Mouse (Mus musculus): ENCODE data around the gene 4930544D05Rik.

Gene 4930544D05Rik

DNA sequence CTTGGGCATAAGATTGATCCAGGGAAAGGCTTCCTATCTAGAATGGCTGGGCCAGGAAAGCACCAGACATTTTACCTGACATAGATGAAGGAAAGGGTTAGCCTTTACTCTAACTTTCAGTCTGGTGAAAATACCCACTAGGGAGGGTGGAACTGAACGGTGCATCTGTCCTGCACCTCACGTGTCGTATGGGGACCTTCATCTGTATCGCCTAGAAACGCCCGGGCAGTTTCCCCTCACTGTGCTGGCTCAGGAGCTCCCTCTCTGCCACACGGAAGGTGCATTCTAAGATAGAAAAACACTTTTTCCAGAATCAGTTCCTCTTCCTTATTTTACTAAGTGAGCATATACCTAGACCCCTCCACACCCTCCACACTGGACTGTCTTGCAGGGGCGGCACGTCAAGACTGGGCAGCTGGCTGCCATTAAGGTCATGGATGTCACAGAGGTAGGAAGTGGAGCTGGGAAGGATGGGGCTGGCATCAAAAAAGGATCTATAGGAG is 17.1 kb upstream of the 4930544D05Rik start:
- no peak for DNase-seq (ENCODE audit: low spot score in 2 of 2)

DNA sequence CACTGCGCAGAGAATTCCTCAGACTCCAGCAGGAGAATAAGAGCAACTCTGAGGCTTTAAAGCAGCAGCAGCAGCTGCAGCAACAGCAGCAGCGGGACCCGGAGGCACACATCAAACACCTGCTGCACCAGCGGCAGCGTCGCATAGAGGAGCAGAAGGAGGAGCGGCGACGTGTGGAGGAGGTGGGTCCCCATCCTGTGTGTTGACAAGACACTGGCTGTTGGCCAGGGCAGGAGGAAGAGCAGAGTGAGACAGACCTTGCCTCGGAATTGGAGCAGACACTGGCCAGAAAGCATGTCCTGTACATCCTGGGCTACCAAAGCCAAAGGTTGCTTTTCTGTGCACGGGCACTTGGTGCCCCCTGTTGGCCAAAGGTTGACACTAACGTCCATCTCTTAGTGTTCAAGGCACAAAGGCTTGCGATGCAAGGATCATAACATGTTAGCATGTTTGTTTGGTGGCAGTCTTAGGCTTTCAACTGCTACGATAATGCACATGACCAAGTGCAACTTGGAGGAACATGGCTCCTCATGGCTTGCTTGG is 10.6 kb upstream of the 4930544D05Rik start:
- peak in 1 of 2 experiments; percentile 48 for DNase-seq (ENCODE audit: low spot score in 2 of 2)

DNA sequence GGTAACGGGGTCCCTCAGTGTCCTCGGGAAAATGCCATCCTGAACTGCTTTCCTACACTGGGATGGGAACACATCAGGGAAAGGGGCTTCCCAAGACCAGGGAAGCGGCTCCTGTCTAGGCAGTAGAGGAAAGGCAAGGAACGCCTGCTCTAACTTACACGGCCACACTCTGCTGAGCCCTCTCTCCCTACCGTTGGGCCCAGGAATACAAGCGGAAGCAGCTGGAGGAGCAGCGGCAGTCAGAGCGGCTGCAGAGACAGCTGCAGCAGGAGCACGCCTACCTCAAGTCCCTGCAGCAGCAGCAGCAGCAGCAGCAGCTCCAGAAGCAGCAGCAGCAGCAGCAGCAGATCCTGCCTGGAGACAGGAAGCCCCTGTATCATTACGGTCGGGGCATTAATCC is 8.9 kb upstream of the 4930544D05Rik start:
- no peak for DNase-seq (ENCODE audit: low spot score in 2 of 2)

DNA sequence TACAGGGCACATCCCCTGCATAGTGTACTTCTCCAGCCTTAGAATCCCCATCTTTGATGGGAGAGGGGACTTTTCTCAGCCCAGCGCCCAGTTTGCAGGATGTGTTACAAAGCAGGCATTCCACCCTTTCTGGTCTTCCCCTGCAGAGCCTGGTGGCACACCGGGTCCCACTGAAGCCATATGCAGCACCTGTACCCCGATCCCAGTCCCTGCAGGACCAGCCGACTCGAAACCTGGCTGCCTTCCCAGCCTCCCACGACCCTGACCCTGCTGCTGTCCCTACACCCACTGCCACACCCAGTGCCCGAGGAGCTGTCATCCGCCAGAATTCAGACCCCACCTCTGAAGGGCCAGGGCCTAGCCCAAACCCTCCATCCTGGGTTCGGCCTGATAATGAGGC is 8.0 kb upstream of the 4930544D05Rik start:
- DNase-seq (ENCODE audit: low spot score in 2 of 2) = no peak

DNA sequence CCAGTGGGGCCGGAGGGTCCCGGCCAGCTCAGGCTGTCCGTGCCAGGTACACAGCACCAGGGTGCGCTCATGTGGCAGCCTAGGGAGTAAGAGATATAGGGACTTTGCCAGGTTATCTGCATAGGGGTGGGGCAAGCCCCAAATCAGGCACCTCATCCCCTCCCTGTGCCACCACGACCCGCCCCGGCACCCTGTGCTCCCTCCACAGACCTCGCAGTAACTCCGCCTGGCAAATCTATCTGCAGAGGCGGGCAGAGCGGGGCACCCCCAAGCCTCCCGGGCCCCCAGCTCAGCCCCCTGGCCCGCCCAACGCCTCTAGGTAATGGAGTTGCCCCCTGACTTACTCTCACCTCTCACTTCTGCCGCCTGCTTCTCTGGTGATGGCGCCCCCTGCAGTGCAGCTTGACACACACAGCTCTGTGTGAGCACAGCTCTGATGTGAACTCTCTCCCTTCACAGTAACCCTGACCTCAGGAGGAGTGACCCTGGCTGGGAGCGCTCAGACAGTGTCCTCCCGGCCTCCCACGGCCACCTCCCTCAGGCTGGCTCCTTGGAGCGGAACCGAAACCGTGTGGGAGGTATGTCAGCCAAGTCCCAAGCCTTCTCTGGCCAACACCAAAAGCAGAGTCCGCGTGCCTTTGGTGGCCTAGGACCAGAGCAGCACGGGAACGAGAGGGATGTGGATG is 7.1 kb upstream of the 4930544D05Rik start:
- DNase-seq (ENCODE audit: low spot score in 2 of 2) = no peak

DNA sequence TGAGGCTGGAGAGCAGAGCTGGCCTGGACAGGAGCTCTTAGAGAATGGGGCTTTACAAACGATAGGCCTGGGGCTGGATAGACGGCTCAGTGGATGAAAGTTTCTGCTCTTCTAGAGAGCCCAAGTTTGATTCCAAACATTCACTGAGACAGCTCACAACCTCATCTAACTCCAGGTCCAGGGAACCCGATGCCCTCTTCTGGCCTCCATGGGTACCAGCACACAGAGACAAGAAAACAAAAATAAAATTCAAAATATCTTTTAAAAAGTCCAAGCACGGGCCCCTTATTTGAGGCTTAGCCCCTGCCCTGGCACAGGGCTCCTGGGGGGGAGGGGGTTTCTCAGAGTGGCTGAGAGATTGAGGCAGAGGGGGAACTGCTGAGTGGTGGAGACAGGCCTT is 4.9 kb upstream of the 4930544D05Rik start:
- DNase-seq (ENCODE audit: low spot score in 2 of 2) = no peak

DNA sequence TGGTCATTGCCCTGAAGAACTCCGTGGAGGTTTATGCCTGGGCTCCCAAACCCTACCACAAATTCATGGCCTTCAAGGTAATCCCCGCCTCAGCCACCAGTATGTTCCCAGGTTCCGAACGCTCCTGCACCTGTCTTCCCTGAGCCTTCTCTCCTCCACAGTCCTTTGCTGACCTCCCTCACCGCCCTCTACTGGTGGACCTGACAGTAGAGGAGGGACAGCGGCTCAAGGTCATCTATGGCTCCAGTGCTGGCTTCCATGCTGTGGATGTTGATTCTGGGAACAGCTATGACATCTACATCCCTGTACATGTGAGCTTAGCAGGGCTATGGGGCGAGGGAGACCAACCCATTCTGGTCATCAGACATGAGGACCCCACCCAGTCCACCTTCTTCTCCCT is 3.1 kb upstream of the 4930544D05Rik start:
- no peak for DNase-seq (ENCODE audit: low spot score in 2 of 2)

DNA sequence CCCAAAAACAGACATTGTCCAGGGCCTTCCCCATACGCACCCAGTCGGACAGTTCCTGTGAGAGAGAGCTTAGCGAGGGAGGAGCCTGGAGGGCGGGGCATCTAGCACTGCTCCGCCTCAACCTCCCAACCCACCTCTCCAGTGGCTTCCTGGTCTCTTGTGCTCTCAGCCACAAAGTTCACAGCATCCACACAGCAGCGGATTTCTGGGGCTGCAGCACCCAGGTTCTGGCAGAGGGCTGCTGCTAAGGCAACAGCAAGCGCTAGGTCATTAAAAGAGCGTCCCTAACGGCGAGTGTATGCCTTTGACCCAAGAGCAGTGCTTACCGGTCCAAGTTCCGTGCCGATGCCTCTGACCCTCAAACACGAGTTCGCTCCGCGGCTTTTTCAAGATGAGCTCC is 574 bp upstream of the 4930544D05Rik start:
- DNase-seq (ENCODE audit: low spot score in 2 of 2) = no peak

DNA sequence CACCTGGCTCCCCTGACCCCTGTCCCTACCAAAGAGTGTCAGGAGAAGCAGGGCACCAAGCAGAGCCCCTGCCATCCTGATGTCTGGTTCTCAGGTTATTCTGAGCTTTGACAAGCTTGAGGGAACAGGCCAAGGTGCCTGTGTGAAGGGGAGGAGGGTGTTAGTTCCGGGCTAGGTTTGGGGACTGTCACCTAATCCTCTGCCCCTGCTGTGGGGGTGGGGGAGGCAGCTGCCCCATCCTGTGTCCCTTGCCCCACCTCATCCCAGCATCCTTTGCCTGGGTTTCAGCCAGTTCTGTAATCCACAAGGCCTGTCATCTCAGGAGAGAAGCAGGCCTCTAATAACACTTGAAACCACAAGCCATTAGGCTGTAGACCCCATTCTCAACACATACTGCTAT is 3.5 kb downstream of the 4930544D05Rik start, which contains the start of gene Chrne:
Gene Chrne (minus strand): TSS at position 116 of the 400 bp plus-strand sequence.
- no peak for DNase-seq (ENCODE audit: low spot score in 2 of 2)

DNA sequence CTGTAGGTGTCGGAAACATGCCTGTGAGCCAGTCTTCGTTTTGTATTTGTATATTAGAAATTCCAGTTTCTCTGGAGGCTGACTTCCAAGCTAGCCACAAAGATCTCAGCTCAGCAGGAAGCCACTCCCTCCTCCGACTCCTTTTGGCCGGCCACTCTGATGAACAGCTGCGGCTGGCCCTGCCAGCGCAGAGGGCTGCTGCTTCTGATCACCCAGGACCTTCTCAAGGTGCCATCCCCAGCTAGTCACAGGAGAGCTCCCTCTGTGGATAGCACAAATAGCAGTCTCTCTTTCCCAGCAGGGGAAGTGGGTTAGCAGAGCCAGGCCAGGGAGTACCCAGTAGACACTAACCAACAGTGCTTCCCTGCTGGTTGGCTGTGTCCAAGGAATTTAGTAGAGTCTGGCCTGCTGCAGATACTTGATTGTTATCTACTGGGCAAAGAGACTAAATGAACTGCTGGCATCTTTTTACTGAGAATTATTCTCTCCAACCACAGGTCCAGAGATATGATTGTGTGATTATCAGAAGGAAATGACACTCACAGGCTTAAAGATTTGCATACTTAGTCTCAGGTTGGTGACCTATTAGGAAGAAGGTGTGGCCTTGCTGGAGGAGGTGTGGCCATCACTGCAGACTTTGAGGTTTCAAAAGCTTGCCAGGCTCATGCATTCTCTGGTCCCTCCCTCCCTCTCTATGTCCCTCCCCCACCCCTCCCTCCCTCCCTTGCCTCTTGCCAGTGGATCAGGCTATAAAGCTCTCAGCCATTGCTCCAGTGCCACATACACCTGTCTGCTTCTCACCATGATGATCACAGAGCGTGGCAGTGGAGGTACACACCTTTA is 6.5 kb downstream of the 4930544D05Rik start:
- no peak for DNase-seq (ENCODE audit: low spot score in 2 of 2)

DNA sequence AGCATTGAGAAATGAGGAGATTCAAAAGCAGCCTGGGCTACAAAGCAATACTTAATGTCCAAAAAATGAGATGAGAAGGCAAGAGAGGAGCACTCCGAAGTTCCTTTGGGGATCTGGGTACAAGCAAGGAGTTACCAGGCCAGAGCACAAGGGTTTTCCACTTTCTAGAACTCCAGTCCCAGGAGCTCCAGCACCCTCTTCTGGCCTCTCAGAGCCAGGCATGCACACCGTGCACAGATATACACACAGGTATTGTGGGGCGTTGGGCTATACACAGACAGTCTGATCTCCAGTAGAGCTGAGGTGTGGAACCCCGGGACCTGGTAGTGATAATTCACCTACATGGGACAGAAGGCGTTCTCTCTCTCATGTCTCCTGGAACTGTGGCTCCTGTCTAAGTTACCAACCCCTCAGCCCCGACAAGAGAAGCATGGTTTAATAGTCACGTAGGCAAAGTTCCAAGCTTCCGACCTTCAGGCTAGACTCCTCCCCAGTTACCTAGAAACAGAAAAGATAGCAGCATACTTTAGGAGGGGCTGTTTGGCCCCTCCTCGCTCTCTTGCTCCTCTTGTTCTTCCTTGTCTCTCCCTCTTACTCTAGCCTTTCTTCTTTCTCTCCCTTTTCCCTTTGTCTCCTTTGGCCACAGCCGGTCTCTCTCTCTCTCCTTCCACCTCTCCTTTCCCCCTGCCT is 7.5 kb downstream of the 4930544D05Rik start:
- DNase-seq (ENCODE audit: low spot score in 2 of 2) = no peak

DNA sequence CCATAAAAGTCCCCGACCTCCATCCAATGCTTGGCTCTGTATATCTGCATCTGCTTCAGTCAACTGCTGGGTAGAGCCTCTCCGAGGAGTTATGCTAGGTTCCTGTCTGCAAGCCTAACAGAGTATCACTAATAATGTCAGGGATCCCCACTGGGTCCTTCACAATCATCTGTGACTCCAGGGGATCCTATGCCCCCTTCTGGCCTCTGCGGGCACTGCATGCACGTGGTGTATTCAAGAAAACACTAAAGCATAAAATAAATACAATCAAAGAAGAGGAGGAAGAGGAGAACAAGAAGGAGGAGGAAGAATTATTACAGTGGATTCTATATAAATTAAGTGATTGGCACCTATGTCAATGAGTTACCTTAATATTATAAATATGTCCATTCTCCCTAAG is 9.8 kb downstream of the 4930544D05Rik start:
- no peak for DNase-seq (ENCODE audit: low spot score in 2 of 2)

DNA sequence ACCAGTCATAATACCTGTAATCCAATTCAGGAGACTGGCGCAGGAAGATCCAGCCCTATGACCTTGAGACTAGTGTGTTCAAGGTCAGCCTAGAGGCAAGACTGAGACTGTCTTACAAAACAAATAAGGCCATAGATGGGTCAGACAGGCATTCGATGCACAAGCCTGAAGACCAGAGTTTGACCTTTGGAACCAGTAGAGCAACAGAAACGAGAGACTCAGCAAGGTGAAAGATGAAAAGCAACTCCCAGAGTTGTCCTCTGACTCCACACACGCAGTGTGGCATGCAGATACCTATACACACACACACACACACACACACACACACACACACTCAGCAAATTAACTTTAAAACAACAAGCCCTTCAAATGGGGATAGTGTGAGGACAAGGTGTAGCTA is 11.2 kb downstream of the 4930544D05Rik start:
- DNase-seq (ENCODE audit: low spot score in 2 of 2) = no peak

DNA sequence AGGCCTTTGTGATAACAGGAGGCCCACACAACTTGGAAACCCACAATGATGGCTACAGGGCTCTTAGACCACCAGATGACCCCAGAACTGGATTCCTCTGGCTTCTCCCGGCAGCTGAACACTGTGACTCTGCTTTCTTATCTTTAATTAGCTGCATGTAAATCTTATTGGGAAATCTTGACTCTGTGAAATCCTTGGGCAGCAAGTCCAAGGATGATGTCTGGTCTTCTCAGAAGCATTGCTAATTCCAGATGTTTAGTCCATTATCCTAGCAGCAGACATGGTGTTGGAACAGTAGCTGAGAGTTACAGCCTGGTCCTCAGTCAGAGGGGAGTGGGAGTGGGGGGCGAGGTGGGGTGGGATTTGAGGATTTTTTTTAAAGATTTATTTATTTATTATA is 12.8 kb downstream of the 4930544D05Rik start:
- no peak for DNase-seq (ENCODE audit: low spot score in 2 of 2)

DNA sequence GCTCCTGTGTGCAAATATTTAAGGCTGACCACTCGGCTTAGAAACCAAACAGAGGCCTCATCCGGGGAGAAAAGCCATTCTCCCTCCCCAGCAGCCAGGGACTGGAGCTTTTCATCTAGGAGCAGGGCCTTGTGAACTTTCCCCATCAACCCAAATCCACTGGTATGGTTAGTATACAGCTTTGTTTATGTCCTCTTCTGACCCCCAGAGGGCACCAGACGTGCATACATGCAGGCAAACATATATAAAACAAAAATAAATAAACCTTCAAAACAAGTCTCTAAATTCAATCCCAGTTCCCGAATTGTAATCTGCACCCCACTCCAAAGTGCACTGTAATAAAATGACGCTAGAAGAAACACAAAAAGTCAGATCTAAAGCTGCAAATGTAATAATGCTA is 13.9 kb downstream of the 4930544D05Rik start:
- DNase-seq (ENCODE audit: low spot score in 2 of 2) = no peak

DNA sequence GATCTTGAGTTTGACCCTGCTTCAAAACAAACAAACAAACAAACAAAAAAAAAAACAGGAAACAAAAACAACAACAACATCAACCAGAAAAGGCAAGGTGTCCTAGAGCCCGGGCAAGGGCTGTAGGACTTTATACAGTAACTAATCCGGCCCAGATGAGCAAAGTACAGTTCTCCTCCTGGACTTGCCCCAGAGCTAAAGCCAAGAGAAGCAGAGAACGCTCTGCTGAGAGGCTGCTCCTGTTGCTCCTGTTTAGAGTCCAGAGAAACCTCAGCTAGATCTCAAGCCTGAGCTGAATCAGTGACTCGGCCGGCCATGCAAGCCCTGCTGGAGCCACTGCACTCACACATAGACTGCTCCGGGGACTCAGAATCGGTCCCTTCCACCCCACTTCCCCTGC is 14.5 kb downstream of the 4930544D05Rik start:
- no peak for DNase-seq (ENCODE audit: low spot score in 2 of 2)

DNA sequence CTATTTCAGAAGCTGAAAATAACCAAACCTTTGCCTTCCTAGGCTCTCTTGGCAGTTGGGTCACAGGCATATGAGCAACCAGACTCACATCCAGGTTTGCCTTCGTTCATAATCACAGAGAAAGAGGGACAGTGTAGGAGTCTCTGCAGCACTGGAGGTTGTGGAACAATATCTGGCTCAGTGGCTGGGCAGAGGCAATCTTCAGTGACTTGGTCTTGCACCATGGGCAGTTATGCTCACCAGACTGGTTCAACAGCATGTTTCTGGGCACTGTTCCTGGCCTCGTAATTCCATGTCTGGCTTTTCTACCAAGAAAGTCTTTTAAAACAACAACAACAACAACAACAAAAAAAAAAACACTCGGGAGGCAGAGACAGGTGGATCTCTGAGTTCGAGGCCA is 20.0 kb downstream of the 4930544D05Rik start:
- no peak for DNase-seq (ENCODE audit: low spot score in 2 of 2)

DNA sequence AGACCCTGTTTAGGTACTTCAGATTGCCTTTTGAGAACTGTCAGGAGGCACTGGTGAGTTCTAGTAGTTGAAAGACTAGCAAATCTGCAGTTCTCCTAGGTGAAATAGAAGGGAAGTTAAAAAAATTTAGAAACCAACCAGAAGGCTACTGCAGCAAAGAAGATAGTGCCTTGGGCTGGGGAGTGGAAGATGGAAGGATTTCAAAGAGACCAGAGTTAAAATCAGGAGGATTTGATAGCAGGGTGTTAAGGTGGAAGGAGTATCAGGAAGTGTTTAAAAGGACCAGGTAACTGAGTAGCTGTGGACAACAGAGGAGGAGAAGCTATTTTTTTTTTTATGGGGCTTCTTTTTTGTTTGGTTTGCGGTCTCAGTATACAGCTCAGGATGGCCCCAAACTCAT is 22.1 kb downstream of the 4930544D05Rik start:
- DNase-seq (ENCODE audit: low spot score in 2 of 2) = no peak

DNA sequence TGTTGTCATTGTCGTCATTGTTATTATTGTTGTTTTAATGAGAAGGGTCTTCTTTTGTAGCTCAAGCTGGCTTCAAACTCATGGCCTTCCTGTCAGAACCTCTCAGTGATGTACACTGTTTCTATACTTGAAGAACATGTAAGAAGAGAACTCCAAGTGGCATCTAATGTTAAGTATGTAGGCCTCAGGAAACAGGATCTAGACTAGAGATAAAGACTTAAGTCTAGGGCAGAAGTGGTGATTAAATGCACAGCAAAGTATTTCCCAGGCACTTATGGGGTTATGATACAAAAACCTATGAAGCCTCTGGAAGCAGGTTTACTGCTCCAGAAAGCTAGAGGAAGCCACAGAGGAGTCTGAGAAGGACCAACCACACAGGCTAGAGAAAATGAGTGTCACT is 22.6 kb downstream of the 4930544D05Rik start:
- DNase-seq (ENCODE audit: low spot score in 2 of 2) = no peak

DNA sequence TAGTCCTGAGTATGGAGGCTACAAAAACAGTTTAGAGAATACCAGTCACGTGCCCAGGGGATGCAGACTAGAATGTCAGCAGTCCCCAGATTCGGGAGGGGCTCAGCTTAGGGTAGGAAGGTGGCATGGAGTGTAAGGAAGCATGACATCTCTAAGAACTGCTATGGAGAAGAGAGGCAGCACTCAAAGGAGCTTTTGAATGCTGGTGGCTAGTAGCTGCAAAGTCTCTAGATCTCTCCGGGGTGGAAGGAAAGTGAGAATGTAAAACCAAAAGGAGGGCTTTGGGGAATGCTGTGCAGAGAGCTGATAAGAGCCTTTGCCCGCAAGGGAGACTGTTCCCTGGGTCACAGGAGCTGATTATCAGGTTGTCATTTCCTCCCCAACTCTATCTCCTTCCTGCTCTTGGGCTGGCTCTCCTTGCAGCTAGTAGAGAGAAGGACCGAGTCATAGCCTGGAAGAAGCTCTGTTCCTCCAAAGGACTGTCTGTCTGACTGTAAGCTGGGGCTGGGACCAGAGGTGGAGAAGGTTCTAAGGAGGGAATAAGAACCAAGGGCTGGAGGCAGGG is 23.1 kb downstream of the 4930544D05Rik start, which contains the start of gene Gp1ba:
Gene Gp1ba (plus strand): TSS at position 409 of the 565 bp plus-strand sequence.
- no peak for DNase-seq (ENCODE audit: low spot score in 2 of 2)

DNA sequence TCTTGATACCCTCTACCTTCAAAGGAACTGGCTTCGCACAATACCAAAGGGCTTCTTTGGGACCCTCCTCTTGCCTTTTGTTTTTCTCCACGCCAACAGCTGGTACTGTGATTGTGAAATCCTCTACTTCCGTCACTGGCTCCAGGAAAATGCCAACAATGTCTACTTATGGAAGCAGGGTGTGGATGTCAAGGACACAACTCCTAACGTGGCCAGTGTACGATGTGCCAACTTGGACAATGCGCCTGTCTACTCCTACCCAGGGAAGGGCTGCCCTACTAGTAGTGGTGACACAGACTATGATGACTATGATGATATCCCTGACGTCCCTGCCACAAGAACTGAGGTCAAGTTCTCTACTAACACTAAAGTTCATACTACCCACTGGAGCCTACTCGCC is 24.3 kb downstream of the 4930544D05Rik start:
- no peak for DNase-seq (ENCODE audit: low spot score in 2 of 2)

DNA sequence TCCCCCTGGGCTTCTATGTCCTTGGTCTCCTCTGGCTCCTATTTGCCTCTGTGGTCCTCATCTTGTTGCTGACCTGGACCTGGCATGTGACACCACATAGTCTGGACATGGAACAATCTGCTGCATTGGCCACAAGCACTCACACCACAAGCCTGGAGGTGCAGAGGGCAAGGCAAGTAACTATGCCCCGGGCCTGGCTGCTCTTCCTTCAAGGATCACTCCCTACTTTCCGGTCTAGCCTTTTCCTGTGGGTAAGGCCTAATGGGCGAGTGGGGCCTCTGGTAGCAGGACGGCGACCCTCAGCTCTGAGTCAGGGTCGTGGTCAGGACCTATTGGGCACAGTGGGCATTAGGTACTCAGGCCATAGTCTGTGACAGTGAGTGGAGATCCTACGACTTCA is 25.6 kb downstream of the 4930544D05Rik start:
- no peak for DNase-seq (ENCODE audit: low spot score in 2 of 2)

Measured in right cerebral cortex, postnatal 36 days (tissue).